Mouse (Mus musculus) MEL (cell line): ENCODE results near the gene Ep400.

Experiments used
- BHLHE40 ChIP-seq: IDR thresholded peaks from 2 replicates; pipeline ENCODE4 v1.6.1; 2012; ENCODE audit warnings: low read depth, mild to moderate bottlenecking, inconsistent platforms, low read length, improper control_type of control experiment, borderline replicate concordance
- CTCF ChIP-seq, 3 experiments: IDR thresholded peaks in 2 of 3; conservative IDR thresholded peaks in 1 of 3; 2 replicates each; pipeline ENCODE4 v1.5.1; 2011 to 2012; ENCODE audit warnings: low read length in 3 of 3, low read depth in 2 of 3, mild to moderate bottlenecking in 2 of 3, improper control_type of control experiment in 1 of 3, inconsistent platforms in 1 of 3, mixed read lengths in 1 of 3, moderate library complexity in 1 of 3; ENCODE audit not compliant: control insufficient read depth in 1 of 3, insufficient read depth in 1 of 3, poor library complexity in 1 of 3, severe bottlenecking in 1 of 3
- EP300 ChIP-seq, 2 experiments: IDR thresholded peaks; 2 replicates each; pipeline ENCODE4 v1.6.1; 2011; ENCODE audit warnings: improper control_type of control experiment in 2 of 2, low read length in 2 of 2, low read depth in 1 of 2, mild to moderate bottlenecking in 1 of 2
- HCFC1 ChIP-seq: IDR thresholded peaks from 2 replicates; pipeline ENCODE4 v1.6.1; 2012; ENCODE audit warnings: low read depth, mild to moderate bottlenecking, inconsistent platforms, low read length, improper control_type of control experiment, moderate library complexity
- JUND ChIP-seq: IDR thresholded peaks from 2 replicates; pipeline ENCODE4 v1.6.1; 2011; ENCODE audit warnings: low read depth, mild to moderate bottlenecking, improper control_type of control experiment, low read length
- MYC ChIP-seq: IDR thresholded peaks from 2 replicates; pipeline ENCODE4 v1.6.1; 2011; ENCODE audit warnings: low read depth, mild to moderate bottlenecking, low read length, improper control_type of control experiment, moderate library complexity
- NELFE ChIP-seq: IDR thresholded peaks from 2 replicates; pipeline ENCODE4 v1.6.1; 2011; ENCODE audit warnings: low read depth, low read length, improper control_type of control experiment
- NRF1 ChIP-seq: IDR thresholded peaks from 2 replicates; pipeline ENCODE4 v1.6.1; 2014; ENCODE audit warnings: low read depth, mild to moderate bottlenecking, inconsistent platforms, low read length, improper control_type of control experiment, moderate library complexity; ENCODE audit not compliant: poor library complexity, insufficient read depth, severe bottlenecking
- POLR2A ChIP-seq, 2 experiments: IDR thresholded peaks; 2 replicates each; pipeline ENCODE4 v1.6.1; 2011 to 2012; ENCODE audit warnings: low read length in 2 of 2, mild to moderate bottlenecking in 2 of 2, control low read depth in 1 of 2, improper control_type of control experiment in 1 of 2, low read depth in 1 of 2, moderate library complexity in 1 of 2; ENCODE audit not compliant: control insufficient read depth in 1 of 2, insufficient read depth in 1 of 2, poor library complexity in 1 of 2
- SIN3A ChIP-seq: IDR thresholded peaks from 2 replicates; pipeline ENCODE4 v1.6.1; 2012; ENCODE audit warnings: low read length, improper control_type of control experiment, inconsistent platforms
- TCF12 ChIP-seq: IDR thresholded peaks from 2 replicates; pipeline ENCODE4 v1.6.1; 2014; ENCODE audit warnings: low read depth, mild to moderate bottlenecking, inconsistent platforms, low read length, improper control_type of control experiment, moderate library complexity
- ZC3H11A ChIP-seq: IDR thresholded peaks from 2 replicates; pipeline ENCODE4 v1.6.1; 2012; ENCODE audit warnings: low read depth, mild to moderate bottlenecking, inconsistent platforms, low read length, improper control_type of control experiment

GRCm38 (mm10) chr5:110628156-110628555, 142.4 kb downstream of the Ep400 start:
- no peak for TF ChIP-seq NELFE
- no peak for TF ChIP-seq BHLHE40
- TF ChIP-seq POLR2A (IDR thresholded peaks at IDR 0.05; ENCODE audit: control insufficient read depth in 1 of 2, insufficient read depth in 1 of 2, low read depth in 1 of 2, low read length in 2 of 2, poor library complexity in 1 of 2): no peak
- TF ChIP-seq HCFC1: no peak
- TF ChIP-seq CTCF (IDR thresholded peaks at IDR 0.05 in 2 of 3, conservative IDR thresholded peaks at IDR 0.05 in 1 of 3; ENCODE audit: control insufficient read depth in 1 of 3, insufficient read depth in 1 of 3, low read depth in 2 of 3, low read length in 3 of 3, poor library complexity in 1 of 3, severe bottlenecking in 1 of 3): no peak
- TF ChIP-seq MYC: no peak
- TF ChIP-seq TCF12: no peak
- no peak for TF ChIP-seq EP300 (IDR thresholded peaks at IDR 0.05; ENCODE audit: low read depth in 1 of 2, low read length in 2 of 2)
- no peak for TF ChIP-seq NRF1
- no peak for TF ChIP-seq SIN3A
- no peak for TF ChIP-seq JUND
- TF ChIP-seq ZC3H11A: no peak
